9 mouse cellular contexts compared by ENCODE assay signal in the genomic region with DNA sequence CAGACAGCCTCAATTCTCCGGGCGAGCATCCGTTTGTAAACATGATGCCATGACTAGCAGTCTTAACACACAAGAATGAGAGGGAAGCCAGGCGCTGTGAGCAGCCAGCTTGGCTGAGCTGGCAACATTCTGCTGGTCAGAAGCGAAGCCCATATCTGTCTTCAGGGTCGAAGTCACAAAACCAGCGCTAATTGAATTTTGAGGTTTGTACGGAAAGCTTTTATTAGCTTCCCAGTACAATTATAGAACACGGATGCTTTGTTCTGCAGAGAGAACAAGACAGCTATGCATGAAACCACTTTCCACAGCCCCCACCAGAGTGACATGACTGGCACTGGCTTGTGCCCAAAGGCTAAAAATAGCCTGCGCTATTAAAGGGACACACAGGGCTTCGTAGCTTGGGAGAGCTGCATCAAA.
A peak's percentile ranks its signal among the peaks of the same experiment; 100 is the strongest.
DNase-seq lines count a peak whose midpoint lies in the region; ATAC-seq lines count a peak whose summit lies in the region.
"Had no signal": no experiment of that assay in that cellular context is flagged by ENCODE, and none has a peak within 500 bp of the region (broad histone marks: within the 10 kb centered on the region; RNA-seq: fewer than 3 reads in every experiment).

No protein-coding gene starts in this region.

- no peaks in the 10 kb centered on the region for H3K9me3 ChIP-seq in forebrain, embryonic 14.5 days (replicated peaks; ENCODE audit: control insufficient read depth, low read length)
- no peaks in the 10 kb centered on the region for H3K9me3 ChIP-seq in forebrain, embryonic 11.5 days (ENCODE audit: control insufficient read depth, low read length)
- H3K9me3 ChIP-seq in heart, embryonic 12.5 days (replicated peaks), result no peaks in the 10 kb centered on the region
- H3K9me3 ChIP-seq in intestine, embryonic 15.5 days, result no peaks in the 10 kb centered on the region
- H3K9me3 ChIP-seq: limb, embryonic 12.5 days had no signal

- 62% methylated on average over 11 of the region's 11 CpGs for WGBS in forebrain, embryonic 14.5 days
- WGBS in forebrain, embryonic 11.5 days, result 85% methylated on average over 11 of the region's 11 CpGs
- WGBS in heart, embryonic 12.5 days, result 38% methylated on average over 11 of the region's 11 CpGs
- 74% methylated on average over 11 of the region's 11 CpGs for WGBS in intestine, embryonic 15.5 days

- no peak overlapping the region for H3K9ac ChIP-seq in forebrain, embryonic 14.5 days (ENCODE audit: low read length)
- no peak overlapping the region for H3K9ac ChIP-seq in forebrain, embryonic 11.5 days (ENCODE audit: low read length)
- H3K9ac ChIP-seq in heart, embryonic 12.5 days, result 0 out of 2 replicates have a peak overlapping the region, but pooled peaks have one; percentile 28
- no peak overlapping the region for H3K9ac ChIP-seq in intestine, embryonic 15.5 days
- H3K9ac ChIP-seq: limb, embryonic 12.5 days had no signal

- H3K4me3 ChIP-seq in forebrain, embryonic 14.5 days (ENCODE audit: low read depth, low read length), result no peak overlapping the region
- H3K4me3 ChIP-seq in forebrain, embryonic 11.5 days (ENCODE audit: low read depth, low read length), result no peak overlapping the region
- H3K4me3 ChIP-seq in heart, embryonic 12.5 days, result no peak overlapping the region
- no peak overlapping the region for H3K4me3 ChIP-seq in intestine, embryonic 15.5 days (replicated peaks)
- H3K4me3 ChIP-seq: limb, embryonic 12.5 days had no signal

- peak; percentile 50 for ATAC-seq in forebrain, embryonic 14.5 days
- ATAC-seq in forebrain, embryonic 11.5 days (replicated peaks; ENCODE audit: low FRiP score), result no peak
- ATAC-seq in heart, embryonic 12.5 days (ENCODE audit: insufficient number of reproducible peaks, low FRiP score), result peak; percentile 79
- no peak for ATAC-seq in intestine, embryonic 15.5 days

- H3K27ac ChIP-seq in forebrain, embryonic 14.5 days (ENCODE audit: low read depth, low read length), result peak overlapping the region; percentile 65
- H3K27ac ChIP-seq in forebrain, embryonic 11.5 days (ENCODE audit: low read depth, low read length), result no peak overlapping the region
- H3K27ac ChIP-seq in heart, embryonic 12.5 days (ENCODE audit: poor library complexity, severe bottlenecking), result peak overlapping the region; percentile 97
- no peak overlapping the region for H3K27ac ChIP-seq in intestine, embryonic 15.5 days
- H3K27ac ChIP-seq: limb, embryonic 12.5 days had no signal

- H3K36me3 ChIP-seq in forebrain, embryonic 14.5 days (ENCODE audit: control insufficient read depth, insufficient read depth, low read length), result no peaks in the 10 kb centered on the region
- H3K36me3 ChIP-seq in forebrain, embryonic 11.5 days (ENCODE audit: control insufficient read depth, insufficient read depth, low read length), result no peaks in the 10 kb centered on the region
- H3K36me3 ChIP-seq in heart, embryonic 12.5 days, result no peaks in the 10 kb centered on the region
- no peaks in the 10 kb centered on the region for H3K36me3 ChIP-seq in intestine, embryonic 15.5 days

- peak; percentile 67 for DNase-seq in forebrain, embryonic 14.5 days (ENCODE audit: low spot score)
- no peak for DNase-seq in forebrain, embryonic 11.5 days (ENCODE audit: low spot score)
- DNase-seq in cerebellum, postnatal 10 days, result peak; percentile 92
- peak; percentile 69 for DNase-seq in left cerebral cortex, adult 9 months (ENCODE audit: low spot score in 2 of 2)
- DNase-seq in testis, postnatal 14 days (ENCODE audit: low spot score), result peak; percentile 50
- DNase-seq in urinary bladder, postnatal 36 days (ENCODE audit: low spot score in 2 of 2), result no peak

- no peak overlapping the region for H3K4me2 ChIP-seq in forebrain, embryonic 14.5 days (ENCODE audit: low read length)
- H3K4me2 ChIP-seq in forebrain, embryonic 11.5 days (ENCODE audit: low read depth, low read length, severe bottlenecking), result no peak overlapping the region
- H3K4me2 ChIP-seq in heart, embryonic 12.5 days, result peak overlapping the region; percentile 57
- H3K4me2 ChIP-seq in intestine, embryonic 15.5 days (replicated peaks), result no peak overlapping the region
- H3K4me2 ChIP-seq: limb, embryonic 12.5 days had no signal

- no peaks in the 10 kb centered on the region for H3K27me3 ChIP-seq in forebrain, embryonic 14.5 days (replicated peaks; ENCODE audit: control insufficient read depth, insufficient read depth, low read length)
- no peaks in the 10 kb centered on the region for H3K27me3 ChIP-seq in forebrain, embryonic 11.5 days (ENCODE audit: control insufficient read depth, insufficient read depth, low read length)
- no peaks in the 10 kb centered on the region for H3K27me3 ChIP-seq in heart, embryonic 12.5 days (replicated peaks)
- H3K27me3 ChIP-seq in intestine, embryonic 15.5 days (replicated peaks), result no peaks in the 10 kb centered on the region
- H3K27me3 ChIP-seq: limb, embryonic 12.5 days had no signal

- peaks cover 6% of the 10 kb centered on the region; the same call in 1 of the 2 replicates for H3K4me1 ChIP-seq in forebrain, embryonic 14.5 days (ENCODE audit: control insufficient read depth, insufficient read depth, low read length)
- H3K4me1 ChIP-seq in forebrain, embryonic 11.5 days (replicated peaks; ENCODE audit: control insufficient read depth, insufficient read depth, low read length), result no peaks in the 10 kb centered on the region
- peaks cover 22% of the 10 kb centered on the region for H3K4me1 ChIP-seq in heart, embryonic 12.5 days (replicated peaks)
- H3K4me1 ChIP-seq in intestine, embryonic 15.5 days (replicated peaks), result no peaks in the 10 kb centered on the region

Comparison
In these comparisons a context has a peak if more than half of its experiments do, and no peak if none do; other contexts are left out.
1. ATAC-seq: peak in forebrain, embryonic 14.5 days (single experiment) and heart, embryonic 12.5 days (single experiment); none in forebrain, embryonic 11.5 days (single experiment) and intestine, embryonic 15.5 days (single experiment).
2. DNase-seq: peak in forebrain, embryonic 14.5 days (single experiment), cerebellum, postnatal 10 days (2 of 2), left cerebral cortex, adult 9 months (2 of 2) and testis, postnatal 14 days (single experiment); none in forebrain, embryonic 11.5 days (single experiment) and urinary bladder, postnatal 36 days (0 of 2).
3. H3K27ac ChIP-seq: peak in forebrain, embryonic 14.5 days (single experiment) and heart, embryonic 12.5 days (single experiment); none in forebrain, embryonic 11.5 days (single experiment) and intestine, embryonic 15.5 days (single experiment).